Mouse (Mus musculus) gonadal fat pad, adult 2 months (tissue): Measurements from ENCODE around the gene Catsperz. TPM values are rescaled to one million over a fixed set of nuclear protein-coding genes. Genes with fewer than 3 reads are reported as not detected.

Source experiments
- DNase-seq: peaks from one replicate; pipeline ENCODE4 v3.0.0-alpha.2; 2012; ENCODE audit warnings: low read depth
- polyA plus RNA-seq: library from polyadenylated mRNA; depleted of rRNA; stranded (reverse); fragments of >200 nt; gene quantifications from 2 replicates; pipeline ENCODE4 v1.2.3, GENCODE M21; 2012; rRNA removed

Catsperz gene
- 2.4 and 4.3 TPM in 2 replicates for polyA plus RNA-seq

GRCm38 (mm10) chr19:6925307-6925573 is at the start of gene Catsperz:
Gene Catsperz, minus strand, starts transcription at chr19:6925380.
- no peak for DNase-seq

- DNase-seq = no peak
These were observed 49.3 kb upstream of the Catsperz start, which contains the start of gene Ppp1r14b for GRCm38 (mm10) chr19:6974211-6975205. Gene Ppp1r14b, plus strand, starts transcription at chr19:6974968.

GRCm38 (mm10) chr19:6973581-6974190 is 48.5 kb upstream of the Catsperz start:
- DNase-seq = no peak

- DNase-seq = no peak
These were observed 47.2 kb upstream of the Catsperz start for GRCm38 (mm10) chr19:6972247-6972917.

- DNase-seq = no peak
These were observed 46.5 kb upstream of the Catsperz start for GRCm38 (mm10) chr19:6971644-6972043.

GRCm38 (mm10) chr19:6970460-6971085 is 45.4 kb upstream of the Catsperz start:
- no peak for DNase-seq

- DNase-seq = no peak
These were observed 44.6 kb upstream of the Catsperz start for GRCm38 (mm10) chr19:6969665-6970381.

GRCm38 (mm10) chr19:6969291-6969664 is 44.1 kb upstream of the Catsperz start:
- no peak for DNase-seq

GRCm38 (mm10) chr19:6968491-6969271 is 43.5 kb upstream of the Catsperz start:
- DNase-seq = no peak

GRCm38 (mm10) chr19:6956461-6956860 is 31.3 kb upstream of the Catsperz start:
- no peak for DNase-seq

- no peak for DNase-seq
These were observed 30.2 kb upstream of the Catsperz start for GRCm38 (mm10) chr19:6955424-6955823.

GRCm38 (mm10) chr19:6954046-6954445 is 28.9 kb upstream of the Catsperz start:
- no peak for DNase-seq

GRCm38 (mm10) chr19:6952712-6953037 is 27.5 kb upstream of the Catsperz start:
- no peak for DNase-seq

- no peak for DNase-seq
These were observed 27.0 kb upstream of the Catsperz start for GRCm38 (mm10) chr19:6951994-6952711.

- no peak for DNase-seq
These were observed 26.3 kb upstream of the Catsperz start for GRCm38 (mm10) chr19:6951381-6951968.

GRCm38 (mm10) chr19:6950613-6951153 is 25.5 kb upstream of the Catsperz start:
- no peak for DNase-seq

- DNase-seq = no peak
These were observed 24.8 kb upstream of the Catsperz start for GRCm38 (mm10) chr19:6949951-6950350.

GRCm38 (mm10) chr19:6949532-6949931 is 24.4 kb upstream of the Catsperz start:
- DNase-seq = no peak

GRCm38 (mm10) chr19:6948186-6948585 is 23.0 kb upstream of the Catsperz start:
- no peak for DNase-seq
